Mouse (Mus musculus) gastrocnemius, adult 8-10 months (tissue): ENCODE results near the gene Zfp114. TPM values are rescaled to one million over a fixed set of nuclear protein-coding genes. Genes with fewer than 3 reads are reported as not detected.

ENCODE experiments used
- DNase-seq, 2 experiments: peaks; one replicate each; pipeline ENCODE4 v3.0.0; 2022; ENCODE audit warnings: low spot score in 2 of 2
- total RNA-seq, 4 experiments: library from RNA; stranded (reverse); gene quantifications; 2 replicates each; pipeline ENCODE4 v1.2.4; 2022

Gene Zfp114
- under 1 TPM in 3 of 4 experiments, not detected in 1; 0.15 to 0.34 (median 0.19) TPM for total RNA-seq

DNA sequence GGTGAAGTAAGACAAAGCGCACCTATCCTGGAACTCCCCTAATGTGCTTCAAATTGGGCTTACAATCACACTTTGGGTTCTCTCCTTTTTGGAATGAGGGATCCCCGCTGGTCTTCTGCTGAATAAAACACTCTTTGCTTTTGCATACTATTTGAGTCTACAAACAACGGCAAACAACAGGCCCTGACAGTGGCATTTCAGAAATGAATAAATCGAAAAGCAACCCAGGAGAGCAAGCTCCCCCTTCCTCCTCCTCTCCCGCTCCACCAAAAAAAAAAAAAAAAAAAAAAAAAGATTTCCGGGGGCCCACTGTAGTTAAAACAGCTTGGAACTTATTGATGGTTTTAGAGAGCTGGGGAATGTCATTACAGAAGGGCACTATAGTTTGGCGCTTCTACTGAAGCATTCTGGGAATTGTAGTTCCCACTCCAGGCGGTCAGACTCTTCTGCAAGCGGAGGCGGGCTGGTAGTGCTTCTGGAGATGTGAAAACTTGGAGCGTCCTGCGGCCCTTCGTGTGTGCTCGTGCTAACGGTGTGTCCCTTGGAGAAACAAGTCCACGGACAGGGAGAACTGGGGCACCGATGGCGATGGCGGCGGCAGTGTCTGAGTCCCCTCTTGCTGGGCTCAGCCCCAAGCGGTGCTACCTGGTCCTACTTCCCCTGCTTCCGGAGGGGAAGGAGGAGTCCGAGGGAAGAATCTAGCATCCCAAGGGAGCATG lies at the start of gene Zfp114:
TSS of gene Zfp114 (plus strand) at position 443 of the 719 bp plus-strand sequence.
- peak in 1 of 2 experiments; percentile 9 for DNase-seq

DNA sequence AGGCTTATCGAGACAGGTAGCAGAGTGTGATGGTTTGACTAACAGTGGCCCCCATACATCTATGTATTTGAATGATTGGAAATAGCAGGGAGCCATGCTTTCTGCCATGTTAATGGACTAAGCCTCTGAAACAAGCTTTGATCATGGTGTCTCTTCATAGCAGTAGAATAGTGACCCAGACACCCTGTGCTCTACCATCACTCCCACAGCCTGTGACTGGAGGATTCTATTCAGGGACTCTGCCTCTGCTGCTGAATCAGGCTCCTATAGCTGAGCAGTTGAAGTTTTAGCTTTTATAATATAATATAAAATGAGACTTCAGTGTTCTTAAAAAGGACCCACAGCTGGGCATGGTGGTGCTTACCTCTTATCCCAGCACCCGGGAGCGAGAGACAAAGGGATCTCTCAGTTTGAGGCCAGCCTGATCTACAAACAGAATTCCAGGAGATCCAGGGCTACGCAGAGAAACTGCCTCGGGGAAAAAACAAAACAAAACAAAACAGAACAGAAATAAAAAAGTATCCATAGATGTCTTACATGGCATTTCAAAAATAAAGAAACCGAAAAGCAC lies 41.4 kb upstream of the Zfp114 start:
- DNase-seq, result no peak

DNA sequence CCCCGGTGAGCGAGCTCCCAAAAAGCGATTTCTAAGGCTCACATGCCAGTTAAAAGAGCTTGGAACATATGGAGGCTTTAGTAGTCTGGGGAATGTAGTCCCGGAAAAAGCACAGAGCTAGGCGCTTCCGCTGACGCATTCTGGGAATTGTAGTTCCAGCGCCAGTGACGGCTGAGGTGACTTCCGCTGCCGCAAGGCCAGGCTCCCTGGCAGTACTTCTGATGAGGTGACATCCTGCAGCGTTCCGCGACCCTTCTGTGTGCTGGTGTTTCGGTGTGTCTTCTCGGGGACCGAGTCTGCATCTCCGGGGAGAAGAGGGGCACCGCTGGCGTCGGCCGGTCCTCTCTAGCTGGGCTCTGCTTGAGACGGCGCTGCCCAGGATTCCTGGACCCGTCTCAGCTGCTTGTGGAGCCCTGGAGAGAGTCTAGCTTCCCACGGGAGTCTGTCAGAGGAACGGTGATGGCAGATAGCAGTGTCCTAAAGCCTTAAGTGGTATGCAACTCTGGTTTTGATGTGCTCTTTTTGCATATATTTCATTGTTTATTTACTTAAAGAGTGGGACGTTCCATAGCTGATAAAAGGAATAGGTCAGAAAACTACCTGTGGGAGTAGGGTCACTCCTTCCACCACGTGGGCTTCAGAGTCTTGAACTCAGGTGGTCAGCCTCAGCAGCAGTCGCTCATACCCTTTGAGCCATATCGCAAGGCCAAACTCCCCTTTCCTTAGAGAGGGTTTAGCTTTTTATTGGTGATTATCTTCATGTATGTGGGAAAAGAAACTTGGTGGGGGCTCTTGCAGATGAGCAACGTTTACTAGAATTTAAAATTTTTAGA lies 40.6 kb upstream of the Zfp114 start, which contains the start of gene Zfp235:
TSS of gene Zfp235 (plus strand) at position 174 of the 833 bp plus-strand sequence.
- DNase-seq, result peak; percentile 62 to 71

GRCm38 (mm10) chr7:24142566-24142965 lies 32.3 kb upstream of the Zfp114 start:
- no peak for DNase-seq

GRCm38 (mm10) chr7:24153272-24153671 lies 21.6 kb upstream of the Zfp114 start:
- DNase-seq, result no peak

DNA sequence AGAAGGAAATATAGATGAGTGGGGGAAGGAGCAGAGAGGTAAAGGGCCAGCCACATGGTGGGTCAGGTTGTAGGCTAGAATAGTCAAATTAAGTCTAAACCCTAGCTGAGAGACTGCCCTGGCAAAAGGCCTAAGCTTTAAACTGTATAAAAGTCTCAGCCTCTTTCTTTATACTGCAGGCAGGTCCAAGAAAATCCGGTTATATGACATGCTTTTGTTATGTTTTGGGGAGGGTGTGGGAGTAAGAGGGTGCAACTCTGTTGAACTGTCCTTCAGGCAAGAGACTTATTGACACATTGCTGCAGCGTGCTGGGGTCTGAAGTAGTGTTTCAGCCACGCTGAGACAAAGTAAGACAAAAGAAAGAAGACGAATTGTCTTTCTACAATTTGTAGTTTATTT lies 2.7 kb upstream of the Zfp114 start:
- no peak for DNase-seq

GRCm38 (mm10) chr7:24175337-24175711 lies 464 bp downstream of the Zfp114 start:
- no peak for DNase-seq

DNA sequence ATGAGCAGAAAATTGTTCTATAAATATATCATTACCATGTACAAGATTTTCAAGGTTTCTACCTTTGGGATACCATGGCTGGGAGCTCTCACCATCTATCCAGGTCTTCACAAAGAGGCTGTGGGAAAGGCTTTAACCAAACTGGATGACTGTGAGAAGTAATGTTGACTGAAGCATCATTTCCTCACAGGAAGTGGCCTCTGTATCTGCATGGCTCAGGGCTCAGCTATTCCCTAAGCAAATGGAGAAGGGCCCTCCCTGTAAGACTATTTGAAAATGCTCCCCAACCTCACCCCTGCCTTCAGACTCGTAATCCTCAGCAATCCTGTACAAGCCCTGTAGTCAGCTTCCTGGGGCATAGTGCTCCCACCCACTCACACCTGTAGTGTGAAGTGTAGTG lies 12.8 kb downstream of the Zfp114 start:
- DNase-seq, result no peak

- no peak for DNase-seq
These were observed 14.2 kb downstream of the Zfp114 start for GRCm38 (mm10) chr7:24188901-24189570.

GRCm38 (mm10) chr7:24189571-24189944 lies 14.7 kb downstream of the Zfp114 start:
- no peak for DNase-seq

DNA sequence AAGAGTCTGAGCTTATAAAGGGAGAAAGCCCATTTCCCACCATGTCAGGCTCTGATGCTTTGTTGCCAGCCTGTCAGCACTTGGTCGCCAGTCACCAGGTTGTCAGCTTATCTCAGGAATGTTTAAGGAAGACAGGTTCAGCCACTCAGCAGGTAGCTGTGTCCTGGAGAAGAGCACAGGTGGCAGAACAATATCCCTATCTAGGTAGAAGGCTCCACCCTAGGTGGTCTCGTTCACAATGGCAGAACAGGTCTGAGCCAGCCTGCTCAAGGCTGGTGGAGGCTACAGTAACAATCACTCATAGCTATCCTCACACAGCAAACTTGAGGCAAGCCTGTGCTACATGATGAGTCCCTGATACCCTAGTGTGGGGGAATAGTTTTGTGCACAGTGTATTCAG lies 16.5 kb downstream of the Zfp114 start:
- no peak for DNase-seq

- no peak for DNase-seq
These were observed 18.3 kb downstream of the Zfp114 start for GRCm38 (mm10) chr7:24193157-24193556.

- no peak for DNase-seq
These were observed 22.1 kb downstream of the Zfp114 start for GRCm38 (mm10) chr7:24196961-24197360.

DNA sequence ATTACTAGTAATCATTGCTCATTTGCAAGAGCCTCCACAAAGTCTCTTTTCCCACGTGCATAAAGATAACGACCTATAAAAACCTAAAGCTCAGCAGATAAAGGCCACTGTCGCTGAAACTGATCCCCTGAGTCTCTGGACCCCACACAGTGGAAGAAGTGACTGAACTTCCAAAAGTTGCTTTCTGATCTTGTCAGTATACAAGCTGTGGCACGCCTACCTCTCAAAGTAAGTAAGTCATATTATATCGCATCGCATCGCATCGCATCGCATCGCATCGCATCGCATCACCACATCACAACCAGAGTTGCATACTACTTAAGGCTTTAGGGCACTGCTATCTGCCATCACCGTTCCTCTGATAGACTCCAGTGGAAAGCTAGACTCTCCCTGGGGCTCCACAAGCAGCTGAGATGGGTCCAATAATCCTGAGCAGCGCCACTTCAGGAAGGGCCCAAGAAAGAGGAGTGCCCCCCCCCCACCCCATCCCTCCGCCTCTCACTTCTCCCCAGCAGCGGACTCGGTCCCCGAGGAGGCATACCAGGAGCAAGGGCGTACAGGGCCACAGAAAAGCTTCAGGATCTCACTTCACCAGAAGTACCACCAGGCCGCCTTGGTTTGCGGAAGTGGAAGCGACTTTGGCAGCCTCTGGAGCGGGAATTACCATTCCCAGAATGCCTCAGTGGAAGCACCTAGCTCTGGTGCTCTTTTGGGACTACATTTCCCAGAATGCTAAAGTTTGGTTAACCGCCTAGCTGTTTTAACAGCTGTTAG lies 32.8 kb downstream of the Zfp114 start:
- DNase-seq, result peak; percentile 10 to 38

DNA sequence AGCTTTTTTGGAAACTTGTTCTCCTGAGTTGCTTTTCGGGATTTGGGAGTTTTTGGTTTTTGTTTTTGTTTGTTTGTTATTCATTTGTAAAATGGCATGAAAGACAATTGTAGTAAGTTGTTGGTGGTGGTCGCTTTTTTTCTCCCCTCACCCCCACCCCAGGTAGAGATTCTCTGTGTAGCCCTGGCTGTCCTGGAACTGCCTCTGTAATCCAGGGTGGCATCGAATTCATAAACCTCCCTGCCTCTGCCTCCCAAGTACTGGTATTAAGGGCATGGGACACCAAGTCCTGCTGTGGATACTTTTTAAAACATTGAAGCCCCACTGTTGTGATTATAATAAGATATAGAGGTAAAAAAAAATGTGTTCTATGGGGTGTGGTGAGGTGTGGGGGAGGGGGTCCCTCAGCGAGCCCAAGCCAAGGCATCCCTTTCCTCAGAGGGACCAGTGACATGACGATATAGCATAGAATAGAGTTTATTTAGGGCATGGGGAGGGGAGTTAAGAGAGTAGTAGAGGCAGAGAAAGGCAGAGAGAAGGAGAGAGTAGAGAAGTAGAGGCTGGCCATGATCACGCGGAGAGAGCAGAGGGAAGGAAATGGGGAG lies 33.5 kb downstream of the Zfp114 start:
- no peak for DNase-seq

- DNase-seq, result no peak
These were observed 35.4 kb downstream of the Zfp114 start for GRCm38 (mm10) chr7:24210296-24210695.

DNA sequence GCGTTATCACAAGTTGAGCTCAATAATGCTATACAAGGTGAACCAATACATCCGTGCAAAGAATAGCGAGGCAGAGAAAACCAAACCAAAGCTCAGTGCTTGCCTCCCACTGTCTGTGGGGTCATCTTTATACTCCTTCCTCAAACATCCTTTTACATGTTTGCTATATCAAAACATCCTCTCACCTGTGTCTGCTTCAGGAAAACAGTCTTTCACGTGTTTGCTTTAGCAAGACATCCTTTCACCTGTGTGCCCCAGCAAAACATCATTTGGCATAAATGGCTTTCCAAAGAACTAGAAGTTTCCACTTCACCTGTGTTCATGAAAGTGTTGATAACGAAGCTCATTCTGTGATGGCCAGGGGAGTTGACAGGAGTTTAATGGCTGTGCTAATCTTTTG lies 36.5 kb downstream of the Zfp114 start, which contains the start of gene Zfp111:
TSS of gene Zfp111 (minus strand) at position 101 of the 400 bp plus-strand sequence.
- DNase-seq, result no peak
